Mouse (Mus musculus) gonadal fat pad, adult 2 months (tissue): ENCODE measurements around the gene AL731706.2. TPM values are rescaled to one million over a fixed set of nuclear protein-coding genes. Genes with fewer than 3 reads are reported as not detected.

Source experiments
- polyA plus RNA-seq: library from polyadenylated mRNA; depleted of rRNA; stranded (reverse); fragments of >200 nt; gene quantifications from 2 replicates; pipeline ENCODE4 v1.2.3, GENCODE M21; 2012; rRNA removed

AL731706.2 gene
- polyA plus RNA-seq, 1 experiment: not detected

Other genes with a start within 250 kb of the AL731706.2 start
- 0.07 TPM in 1 of 2 replicates, not detected in the other for gene Snap25, start 172.2 kb downstream of the AL731706.2 start, polyA plus RNA-seq
- 1.6 and 1.7 TPM in 2 replicates for gene Slx4ip, start 5.5 kb upstream of the AL731706.2 start, polyA plus RNA-seq
- 10.4 and 16.0 TPM in 2 replicates for gene AL731706.1, start 5.7 kb upstream of the AL731706.2 start, polyA plus RNA-seq
- gene Mkks, start 5.7 kb upstream of the AL731706.2 start, polyA plus RNA-seq: 4.3 and 8.9 TPM in 2 replicates
- gene Jag1, start 231.0 kb upstream of the AL731706.2 start, polyA plus RNA-seq: 8.2 and 12.7 TPM in 2 replicates